Mouse (Mus musculus): ENCODE measurements around the gene Spta1. TPM values are rescaled to one million over a fixed set of nuclear protein-coding genes. Genes with fewer than 3 reads are reported as not detected.

The Spta1 gene
- total RNA-seq, 2 experiments from 2014 or later = 0.15 to 0.72 TPM

DNA sequence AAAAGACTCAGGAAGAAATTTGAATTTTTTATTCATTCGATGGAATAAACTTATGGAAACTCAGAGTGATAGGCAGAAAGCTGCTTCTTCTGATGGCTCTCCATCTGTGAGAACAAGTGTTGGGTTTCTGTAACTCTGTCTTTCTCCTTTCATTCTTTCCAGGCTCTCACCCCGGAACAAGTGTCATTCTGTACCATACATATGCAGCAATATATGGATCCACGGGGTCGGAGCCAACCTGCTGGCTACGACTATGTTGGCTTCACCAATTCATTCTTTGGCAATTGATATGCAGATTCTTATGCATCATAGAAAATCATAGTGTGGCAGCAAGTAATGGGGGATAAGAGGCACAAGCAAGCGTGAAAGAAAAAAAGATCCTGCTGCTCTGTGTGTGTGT is 74.6 kb downstream of the Spta1 start:
- no peak for ATAC-seq (replicated peaks; ENCODE audit: poor library complexity, severe bottlenecking)

DNA sequence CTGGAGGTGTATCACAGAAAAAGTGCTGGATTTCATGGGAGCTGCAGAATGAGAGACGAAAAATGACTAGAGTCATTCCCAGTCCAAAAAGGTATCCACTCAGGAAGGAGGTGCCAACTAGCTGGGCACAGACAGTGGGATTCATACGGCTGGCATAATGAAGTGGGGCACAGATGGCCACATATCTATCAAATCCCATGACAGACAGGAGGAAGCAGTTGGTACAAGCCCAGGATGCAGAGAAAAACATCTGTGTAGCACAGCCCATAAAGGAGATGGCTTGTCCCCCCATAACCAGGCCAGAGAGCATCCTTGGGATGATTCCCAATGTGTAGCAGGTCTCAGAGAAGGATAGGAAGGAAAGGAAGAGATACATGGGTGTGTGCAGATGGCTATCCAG is 77.8 kb downstream of the Spta1 start:
- no peak for ATAC-seq (replicated peaks; ENCODE audit: poor library complexity, severe bottlenecking)

DNA sequence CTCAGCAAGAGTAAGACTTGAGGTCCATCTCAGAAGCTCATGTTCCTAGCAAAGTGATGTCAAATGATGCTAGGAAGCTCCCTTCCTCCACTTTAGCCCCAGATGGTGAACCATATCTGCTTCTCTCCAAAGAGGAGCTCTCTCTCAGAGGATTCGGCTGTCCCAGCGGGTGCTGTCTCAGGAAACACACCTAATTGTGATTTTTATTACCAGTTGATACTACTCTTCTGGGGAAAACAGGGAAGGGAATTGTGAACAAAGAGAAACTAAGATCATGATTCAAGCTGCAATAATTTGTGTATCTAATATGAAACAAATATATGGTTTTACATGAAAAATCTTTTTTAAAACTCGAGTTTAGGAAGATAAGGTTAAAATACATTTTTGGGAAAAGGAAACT is 79.4 kb downstream of the Spta1 start, which contains the start of gene Olfr419:
TSS of gene Olfr419 (minus strand) at position 101 of the 400 bp plus-strand sequence.
- ATAC-seq (replicated peaks; ENCODE audit: poor library complexity, severe bottlenecking) = no peak

GRCm38 (mm10) chr1:174267816-174268215 is 95.2 kb downstream of the Spta1 start:
- ATAC-seq (replicated peaks; ENCODE audit: poor library complexity, severe bottlenecking) = no peak

DNA sequence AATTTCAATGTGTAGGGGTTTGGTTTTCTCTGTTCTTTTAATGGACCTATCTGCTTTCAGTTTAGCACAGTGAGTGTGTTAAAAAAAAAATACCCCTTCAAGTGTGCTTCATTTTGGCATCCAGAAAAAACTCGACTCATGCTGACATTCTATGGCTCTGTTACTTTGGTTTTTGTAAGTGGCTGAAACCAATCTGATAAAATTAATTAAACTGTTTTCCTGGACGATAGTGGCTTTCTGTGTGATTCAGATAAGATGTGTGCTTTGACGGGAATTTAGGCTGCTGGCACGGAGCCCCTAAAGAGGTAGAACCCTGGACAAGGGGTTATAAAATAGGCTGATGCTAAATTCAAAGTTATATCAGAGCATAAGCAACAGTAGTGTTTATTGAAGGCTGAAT is 96.6 kb downstream of the Spta1 start:
- no peak for ATAC-seq (replicated peaks; ENCODE audit: poor library complexity, severe bottlenecking)

- ATAC-seq (replicated peaks; ENCODE audit: poor library complexity, severe bottlenecking) = no peak
Measured at GRCm38 (mm10) chr1:174270643-174271042, 98.1 kb downstream of the Spta1 start.

Other genes with a start within 250 kb of the Spta1 start
- 95.6 and 101 TPM in 2 replicates for gene Mndal, start 230.3 kb upstream of the Spta1 start, total RNA-seq (2014; fragmentation: Nextera tagmentation)
- gene Mndal, start 230.3 kb upstream of the Spta1 start, total RNA-seq (2017) = 105 and 119 TPM in 2 replicates
- 58.4 and 73.0 TPM in 2 replicates for gene Ifi203, start 230.1 kb upstream of the Spta1 start, total RNA-seq (2014; fragmentation: Nextera tagmentation)
- 26.6 and 61.0 TPM in 2 replicates for gene Ifi203, start 230.1 kb upstream of the Spta1 start, total RNA-seq (2017)
- not detected in 2 replicates for gene Ifi202b, start 190.0 kb upstream of the Spta1 start, total RNA-seq (2014; fragmentation: Nextera tagmentation)
- gene Ifi202b, start 190.0 kb upstream of the Spta1 start, total RNA-seq (2017) = not detected in 2 replicates
- not detected in 2 replicates for gene Ifi205, start 141.0 kb upstream of the Spta1 start, total RNA-seq (2014; fragmentation: Nextera tagmentation)
- gene Ifi205, start 141.0 kb upstream of the Spta1 start, total RNA-seq (2017) = 0.78 TPM in 1 of 2 replicates, not detected in the other
- 0.41 TPM in 1 of 2 replicates, not detected in the other for gene Olfr433, start 132.1 kb upstream of the Spta1 start, total RNA-seq (2014; fragmentation: Nextera tagmentation)
- not detected in 2 replicates for gene Olfr433, start 132.1 kb upstream of the Spta1 start, total RNA-seq (2017)
- not detected in 2 replicates for gene Olfr432, start 123.6 kb upstream of the Spta1 start, total RNA-seq (2014; fragmentation: Nextera tagmentation)
- gene Olfr432, start 123.6 kb upstream of the Spta1 start, total RNA-seq (2017) = not detected in 2 replicates
- gene Olfr430, start 106.2 kb upstream of the Spta1 start, total RNA-seq (2014; fragmentation: Nextera tagmentation) = not detected in 2 replicates
- not detected in 2 replicates for gene Olfr430, start 106.2 kb upstream of the Spta1 start, total RNA-seq (2017)
- not detected in 2 replicates for gene Olfr429, start 88.4 kb upstream of the Spta1 start, total RNA-seq (2014; fragmentation: Nextera tagmentation)
- not detected in 2 replicates for gene Olfr429, start 88.4 kb upstream of the Spta1 start, total RNA-seq (2017)
- gene Olfr427, start 75.9 kb upstream of the Spta1 start, total RNA-seq (2014; fragmentation: Nextera tagmentation) = not detected in 2 replicates
- gene Olfr427, start 75.9 kb upstream of the Spta1 start, total RNA-seq (2017) = not detected in 2 replicates
- gene Olfr231, start 51.6 kb upstream of the Spta1 start, total RNA-seq (2014; fragmentation: Nextera tagmentation) = not detected in 2 replicates
- gene Olfr231, start 51.6 kb upstream of the Spta1 start, total RNA-seq (2017) = not detected in 2 replicates
- not detected in 2 replicates for gene Olfr424, start 41.3 kb upstream of the Spta1 start, total RNA-seq (2014; fragmentation: Nextera tagmentation)
- gene Olfr424, start 41.3 kb upstream of the Spta1 start, total RNA-seq (2017) = not detected in 2 replicates
- gene Olfr420, start 17.1 kb upstream of the Spta1 start, total RNA-seq (2014; fragmentation: Nextera tagmentation) = not detected in 2 replicates
- gene Olfr420, start 17.1 kb upstream of the Spta1 start, total RNA-seq (2017) = not detected in 2 replicates
- gene Olfr419, start 79.3 kb downstream of the Spta1 start, total RNA-seq (2014; fragmentation: Nextera tagmentation) = not detected in 2 replicates
- not detected in 2 replicates for gene Olfr419, start 79.3 kb downstream of the Spta1 start, total RNA-seq (2017)
- not detected in 2 replicates for gene Mptx1, start 157.7 kb downstream of the Spta1 start, total RNA-seq (2014; fragmentation: Nextera tagmentation)
- gene Mptx1, start 157.7 kb downstream of the Spta1 start, total RNA-seq (2017) = not detected in 2 replicates
- 0.28 and 0.37 TPM in 2 replicates for gene Olfr417, start 192.3 kb downstream of the Spta1 start, total RNA-seq (2014; fragmentation: Nextera tagmentation)
- gene Olfr417, start 192.3 kb downstream of the Spta1 start, total RNA-seq (2017) = 0.56 TPM in 1 of 2 replicates, not detected in the other
- gene Olfr248, start 218.3 kb downstream of the Spta1 start, total RNA-seq (2014; fragmentation: Nextera tagmentation) = 2.9 TPM in 1 of 2 replicates, not detected in the other
- 0.15 TPM in 1 of 2 replicates, not detected in the other for gene Olfr248, start 218.3 kb downstream of the Spta1 start, total RNA-seq (2017)

All from granulocyte monocyte progenitor cell, adult 5-6 weeks (primary cell).